Mouse (Mus musculus): Measurements from ENCODE around the gene Gm10337.
A peak's percentile ranks its signal among the peaks of the same experiment; 100 is the strongest.

The Gm10337 gene

DNA sequence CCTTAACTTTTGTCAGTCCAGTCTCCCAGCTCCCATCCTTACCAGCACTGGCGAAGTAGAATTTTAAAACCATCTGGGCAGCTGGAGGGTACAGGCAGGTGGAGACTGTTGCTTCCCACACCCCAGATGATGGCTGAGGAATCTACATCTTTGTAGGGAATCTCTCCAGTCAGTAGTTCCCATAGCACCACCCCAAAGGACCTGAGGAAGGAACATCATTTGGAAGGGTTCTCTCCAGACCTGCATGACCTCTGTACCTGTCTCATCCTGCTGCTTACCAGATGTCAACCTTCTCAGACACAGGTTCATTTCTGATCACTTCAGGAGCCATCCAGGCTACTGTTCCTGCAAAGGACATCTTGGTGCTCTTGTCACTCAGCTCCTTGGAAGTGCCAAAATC, at the start of gene Gm10337:
TSS of gene Gm10337 (plus strand) at position 276 of the 400 bp plus-strand sequence.
- no peak for DNase-seq

DNA sequence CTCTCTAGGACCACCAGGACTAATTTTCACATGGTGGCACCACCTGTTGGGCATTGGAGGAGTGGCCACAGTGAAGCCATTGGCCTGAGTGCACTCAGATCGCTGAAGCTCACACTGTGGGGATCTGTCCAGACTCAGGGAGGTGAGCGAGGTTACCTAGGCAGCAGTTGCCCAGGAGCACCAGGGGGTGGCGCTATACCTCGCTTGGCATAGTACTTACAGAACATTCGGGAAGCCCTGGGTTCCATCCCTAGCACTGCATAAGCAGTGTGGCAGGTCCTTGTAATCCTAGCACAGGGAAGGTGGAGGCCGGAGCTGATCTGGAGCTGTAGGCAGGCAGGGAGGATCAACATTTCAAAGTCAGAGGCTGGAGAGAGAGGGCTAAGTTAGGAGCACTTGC, 47.5 kb upstream of the Gm10337 start:
- DNase-seq: no peak

GRCm38 (mm10) chr15:102458050-102458736, 45.3 kb upstream of the Gm10337 start:
- no peak for DNase-seq

- peak; percentile 97 for DNase-seq
Measured at GRCm38 (mm10) chr15:102458904-102459317, 44.6 kb upstream of the Gm10337 start, which contains the start of gene Prr13. TSS of gene Prr13 (plus strand) at chr15:102459028.

GRCm38 (mm10) chr15:102459381-102459780, 44.1 kb upstream of the Gm10337 start:
- DNase-seq: no peak

GRCm38 (mm10) chr15:102459847-102460246, 43.7 kb upstream of the Gm10337 start:
- no peak for DNase-seq

DNA sequence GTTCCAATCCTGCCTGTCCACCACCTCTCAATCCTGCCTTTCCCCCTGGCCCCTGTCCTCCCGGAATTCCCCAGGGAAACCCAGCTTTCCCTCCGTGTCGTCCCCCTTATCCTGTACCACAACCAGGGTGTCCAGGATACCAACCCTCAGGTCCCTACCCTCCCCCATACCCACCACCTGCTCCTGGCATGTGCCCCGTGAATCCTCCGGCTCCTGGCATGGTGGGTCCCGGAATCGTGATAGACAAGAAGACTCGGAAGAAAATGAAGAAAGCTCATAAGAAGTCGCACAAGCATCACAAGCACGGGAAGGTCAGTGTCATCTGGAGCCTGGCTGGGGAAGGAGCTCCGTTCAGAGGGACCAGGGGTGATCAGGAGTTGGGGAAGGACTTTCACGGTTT, 43.1 kb upstream of the Gm10337 start:
- no peak for DNase-seq

- DNase-seq: no peak
Measured at GRCm38 (mm10) chr15:102460971-102461370, 42.6 kb upstream of the Gm10337 start.

DNA sequence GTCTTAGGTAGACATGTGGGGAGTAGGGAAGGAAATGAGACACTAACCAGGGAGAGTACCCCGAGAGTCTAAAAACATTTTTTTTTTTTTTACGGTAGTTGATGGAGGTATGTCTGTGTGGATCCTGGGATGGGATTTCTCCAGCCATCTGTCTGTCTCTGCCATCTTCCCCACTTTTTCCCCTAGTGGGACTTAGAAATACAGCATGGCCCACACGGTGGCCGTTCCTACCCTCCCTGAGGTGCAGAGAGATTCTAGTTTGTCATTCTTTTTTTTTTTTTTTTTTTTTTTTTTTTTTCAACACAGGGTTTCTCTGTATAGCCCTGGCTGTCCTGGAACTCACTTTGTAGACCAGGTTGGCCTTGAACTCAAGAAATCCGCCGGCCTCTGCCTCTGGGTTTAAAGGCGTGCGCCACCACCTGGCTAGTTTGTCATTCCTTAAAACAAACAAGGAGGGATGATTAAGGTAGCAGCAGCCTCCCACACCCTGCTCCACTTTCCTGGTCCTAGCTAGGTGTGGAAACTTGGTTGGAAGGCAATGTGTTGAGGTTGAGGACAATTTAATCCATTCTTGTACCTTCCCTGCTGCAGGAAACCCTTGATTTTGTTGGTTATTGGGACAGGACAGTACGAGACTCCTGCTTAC, 42.0 kb upstream of the Gm10337 start:
- DNase-seq: no peak

DNA sequence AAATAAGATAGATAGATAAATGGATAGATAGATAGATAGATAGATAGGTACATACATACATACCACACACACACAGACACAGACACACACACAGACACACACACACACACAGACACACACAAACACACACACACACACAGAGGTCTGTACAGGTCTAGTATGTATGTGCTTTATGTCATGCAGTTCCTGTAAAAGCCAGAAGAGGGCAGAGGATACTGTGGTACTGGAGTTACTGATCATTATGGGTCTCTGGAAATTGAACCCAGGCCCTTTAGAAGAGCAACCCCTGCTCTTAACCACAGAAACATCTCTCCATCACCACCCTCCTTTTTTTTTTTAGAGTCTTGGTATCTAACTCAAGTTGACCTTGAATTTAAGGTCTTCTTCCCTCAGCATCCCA, 39.9 kb upstream of the Gm10337 start:
- peak in 1 of 2 experiments; percentile 64 for DNase-seq

DNA sequence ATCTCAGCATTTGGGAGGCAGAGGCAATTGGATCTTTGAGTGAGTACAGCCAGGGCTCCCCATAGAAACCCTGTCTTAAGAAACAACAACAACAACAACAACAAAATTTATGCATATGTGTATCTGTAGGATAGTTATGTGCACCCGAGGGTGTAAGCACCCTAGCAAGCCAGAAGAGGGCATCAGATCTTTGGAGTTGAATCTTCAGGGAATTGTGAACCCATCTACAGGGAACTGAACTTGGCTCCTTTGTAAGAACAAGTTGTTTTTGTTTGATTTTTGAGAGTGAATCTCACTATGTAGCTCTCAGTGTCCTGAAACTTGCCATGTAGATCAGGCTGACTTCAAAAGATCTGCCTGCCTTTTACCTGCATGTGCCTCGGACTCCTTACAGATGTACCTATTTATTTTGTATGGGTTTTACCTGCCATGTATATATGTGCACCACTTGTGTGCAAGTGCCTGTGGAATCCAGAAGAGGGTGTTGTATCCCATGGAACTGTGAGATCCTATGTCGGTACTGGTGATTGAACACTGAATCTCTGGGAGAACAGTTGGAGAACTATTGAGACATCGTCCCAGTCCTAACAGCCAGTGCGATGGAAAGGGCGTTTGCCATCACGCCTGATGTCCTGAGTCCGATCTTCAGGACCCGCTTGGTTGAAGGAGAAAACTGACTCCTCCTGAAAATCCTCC, 34.7 kb upstream of the Gm10337 start:
- no peak for DNase-seq

- peak; percentile 95 to 99 for DNase-seq
Measured at GRCm38 (mm10) chr15:102470183-102470604, 33.3 kb upstream of the Gm10337 start, which contains the start of gene Pcbp2. TSS of gene Pcbp2 (plus strand) at chr15:102470539.

DNA sequence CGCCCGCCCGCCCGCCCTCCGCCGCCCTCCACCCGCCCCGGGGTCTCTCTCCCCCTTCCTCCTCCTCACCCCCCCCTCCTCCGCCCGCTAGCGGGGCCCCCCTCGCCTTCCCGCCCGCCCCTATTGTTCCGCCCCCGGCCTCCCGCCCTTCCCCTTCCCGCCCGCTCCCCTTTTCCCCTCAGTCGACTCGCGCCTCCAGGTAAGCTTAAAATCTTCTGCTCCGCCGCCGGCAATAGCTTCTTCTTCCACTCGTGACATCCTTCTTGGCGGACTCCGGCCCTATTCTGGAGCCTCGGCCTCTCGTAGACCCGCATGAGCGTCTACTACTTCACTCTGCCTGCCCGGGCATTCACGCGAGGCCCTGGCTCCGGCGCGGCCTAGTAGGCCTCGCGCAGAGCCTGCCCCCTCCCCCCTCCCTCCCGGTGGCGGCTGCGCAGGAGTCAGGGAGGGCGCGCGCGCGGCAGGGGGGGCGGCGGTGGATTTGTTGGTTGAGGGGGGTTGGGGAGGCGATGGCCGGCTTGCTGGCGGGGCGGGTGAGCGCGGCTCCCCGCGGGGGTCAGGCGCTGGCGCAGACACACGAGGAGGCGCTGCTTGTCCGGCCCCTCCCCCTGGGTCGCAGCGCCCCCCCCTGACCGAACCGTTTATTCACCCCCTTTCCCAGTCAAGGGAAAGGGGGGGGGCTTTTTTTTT, 32.8 kb upstream of the Gm10337 start:
- peak; percentile 87 to 93 for DNase-seq

- DNase-seq: no peak
Measured at GRCm38 (mm10) chr15:102471295-102471645, 32.3 kb upstream of the Gm10337 start.

- no peak for DNase-seq
Measured at GRCm38 (mm10) chr15:102471727-102472126, 31.8 kb upstream of the Gm10337 start.

DNA sequence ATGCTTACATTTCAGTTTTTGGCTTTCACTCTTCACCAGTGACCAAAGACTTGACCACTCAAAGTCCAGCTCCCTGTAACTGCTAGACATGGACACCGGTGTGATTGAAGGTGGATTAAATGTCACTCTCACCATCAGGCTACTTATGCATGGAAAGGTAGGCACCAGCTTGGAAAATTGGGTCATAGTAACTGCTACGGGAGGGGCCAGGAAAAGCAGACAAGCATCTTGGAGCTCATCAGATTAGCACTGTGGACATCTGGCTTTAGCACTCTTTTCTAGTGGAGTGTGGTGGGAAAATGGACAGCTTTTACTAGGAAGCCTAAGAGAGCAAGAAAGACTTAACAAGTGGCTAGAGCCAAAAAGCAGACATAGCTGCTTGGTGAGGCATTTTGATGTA, 30.3 kb upstream of the Gm10337 start:
- no peak for DNase-seq

DNA sequence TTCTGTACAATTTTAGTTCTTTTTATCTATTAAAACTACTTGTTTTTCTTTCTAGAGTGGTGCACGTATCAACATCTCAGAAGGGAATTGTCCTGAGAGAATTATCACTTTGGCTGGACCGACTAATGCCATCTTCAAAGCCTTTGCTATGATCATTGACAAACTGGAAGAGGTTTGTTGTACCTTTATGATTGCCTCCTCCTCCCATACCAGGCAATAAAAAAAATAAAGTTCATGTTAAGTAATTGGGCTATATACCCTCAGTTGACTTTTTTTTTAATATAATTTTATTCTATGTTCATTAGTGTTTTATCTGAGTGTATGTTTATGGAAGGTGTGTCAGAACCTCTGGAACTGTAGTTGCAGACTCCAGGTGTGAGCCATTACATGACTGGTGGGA, 29.0 kb upstream of the Gm10337 start:
- no peak for DNase-seq

DNA sequence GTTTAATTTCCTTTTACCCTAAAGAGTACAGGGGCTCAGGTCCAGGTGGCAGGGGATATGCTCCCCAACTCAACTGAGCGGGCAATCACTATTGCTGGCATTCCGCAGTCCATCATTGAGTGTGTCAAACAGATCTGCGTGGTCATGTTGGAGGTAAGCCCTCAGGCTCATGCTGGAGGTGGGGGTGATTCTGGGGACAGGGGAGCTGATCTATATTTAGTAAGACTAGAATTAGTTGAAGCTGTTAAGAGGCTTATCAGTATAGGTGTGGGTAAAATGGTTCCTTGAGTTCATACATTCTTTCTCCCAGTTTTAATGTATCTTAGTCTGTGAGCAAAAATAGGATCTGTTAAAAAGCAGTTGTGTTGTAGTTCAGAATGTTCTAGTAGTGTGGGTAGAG, 20.4 kb upstream of the Gm10337 start:
- no peak for DNase-seq

DNA sequence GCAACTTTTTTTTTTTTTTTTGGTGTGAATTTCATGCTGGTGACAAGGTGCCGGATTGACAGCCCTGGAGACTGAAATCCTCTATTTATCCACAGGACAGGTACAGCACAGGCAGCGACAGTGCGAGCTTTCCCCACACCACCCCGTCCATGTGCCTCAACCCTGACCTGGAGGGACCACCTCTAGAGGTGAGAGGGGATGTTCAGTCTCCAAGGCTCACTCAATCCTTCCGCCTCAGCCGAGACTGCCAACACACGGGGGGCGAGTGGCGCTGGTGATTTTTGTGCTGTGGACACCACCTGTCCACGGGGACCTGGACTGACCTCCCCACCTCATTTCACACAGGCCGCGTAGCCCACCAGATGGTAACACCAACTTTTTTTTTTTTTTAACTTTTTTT, 17.7 kb upstream of the Gm10337 start:
- no peak for DNase-seq

DNA sequence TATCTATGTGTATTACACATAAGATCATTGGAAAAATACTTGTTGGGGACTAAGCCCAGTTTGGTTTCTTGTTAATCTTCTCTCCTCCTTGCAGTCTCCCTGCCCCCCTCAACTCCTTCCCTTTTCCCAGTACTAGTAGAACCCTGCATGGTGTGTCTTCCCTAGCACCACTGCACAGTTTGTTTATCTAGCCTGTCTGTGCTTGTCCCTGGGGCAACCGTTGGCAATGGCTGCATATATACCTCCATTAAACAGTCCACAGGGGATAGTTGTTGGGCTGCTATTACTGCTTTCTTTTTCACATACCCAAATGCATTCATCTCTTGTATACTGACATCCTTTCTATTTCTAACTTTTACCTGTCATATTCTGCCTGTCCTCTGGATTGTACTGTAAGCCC, 15.9 kb upstream of the Gm10337 start:
- no peak for DNase-seq

GRCm38 (mm10) chr15:102498322-102498721, 5.2 kb upstream of the Gm10337 start:
- no peak for DNase-seq

DNA sequence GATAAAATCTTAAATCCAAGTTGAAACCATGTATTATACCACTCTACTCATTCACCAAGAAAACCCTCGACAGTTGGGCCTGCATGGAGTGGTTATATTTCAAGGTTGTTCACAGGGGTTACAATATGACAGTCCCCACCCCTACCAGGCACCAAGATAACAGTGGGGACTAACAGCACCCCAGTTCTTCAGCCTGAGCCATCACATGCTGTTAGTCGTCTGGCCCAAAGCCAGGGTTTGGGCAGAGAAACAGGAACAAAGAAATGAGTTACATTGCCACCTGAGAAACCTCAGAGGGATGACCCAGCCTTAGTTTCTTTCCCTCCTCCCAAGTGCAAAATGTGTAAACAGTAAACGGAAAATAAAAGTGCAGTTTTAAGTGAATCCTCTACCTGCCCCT, 4.2 kb upstream of the Gm10337 start:
- DNase-seq: no peak

- DNase-seq: no peak
Measured at GRCm38 (mm10) chr15:102499851-102500250, 3.7 kb upstream of the Gm10337 start.

Data from kidney, postnatal 25 days (tissue).